Mouse (Mus musculus) heart, postnatal 4 days (tissue): ENCODE data around the gene Csrnp2. TPM values are rescaled to one million over a fixed set of nuclear protein-coding genes. Genes with fewer than 3 reads are reported as not detected.

Experiments
- DNase-seq: peaks from one replicate; pipeline ENCODE4 v3.0.0; 2021
- total RNA-seq, 2 experiments: library from RNA; stranded (reverse); gene quantifications; 2 replicates each; pipeline ENCODE4 v1.2.3; 2021

The Csrnp2 gene
- total RNA-seq, 2 experiments from 2014 or later, result 5.9 to 6.5 TPM

- DNase-seq, result no peak
Measured at GRCm38 (mm10) chr15:100429959-100430565, 65.2 kb downstream of the Csrnp2 start.

Other genes with a start within 250 kb of the Csrnp2 start
- not detected for gene Tmprss12, start 214.7 kb downstream of the Csrnp2 start, total RNA-seq
- 10 to 100 TPM in 1 of 2 experiments, 1 to 10 TPM in 1; 8.8 to 13.1 TPM for gene Mettl7a1, start 191.3 kb downstream of the Csrnp2 start, total RNA-seq
- gene Mettl7a3, start 160.6 kb downstream of the Csrnp2 start, total RNA-seq, result not detected
- not detected for gene Methig1, start 142.3 kb downstream of the Csrnp2 start, total RNA-seq
- under 1 TPM in 1 of 2 experiments, not detected in 1; 0.27 TPM for gene Mettl7a2, start 142.3 kb downstream of the Csrnp2 start, total RNA-seq
- not detected for gene Higd1c, start 130.9 kb downstream of the Csrnp2 start, total RNA-seq
- not detected for gene Gm5475, start 73.3 kb downstream of the Csrnp2 start, total RNA-seq
- gene Slc11a2, start 70.4 kb downstream of the Csrnp2 start, total RNA-seq, result 10 to 100 TPM; 40.4 to 43.9 TPM
- 10 to 100 TPM; 15.3 to 15.8 TPM for gene Letmd1, start 26.5 kb downstream of the Csrnp2 start, total RNA-seq
- 10 to 100 TPM; 14.4 to 14.6 TPM for gene Tfcp2, start 56.5 kb upstream of the Csrnp2 start, total RNA-seq
- 10 to 100 TPM; 26.3 to 29.3 TPM for gene Pou6f1, start 104.5 kb upstream of the Csrnp2 start, total RNA-seq
- gene Dazap2, start 119.9 kb upstream of the Csrnp2 start, total RNA-seq, result 100 to 1,000 TPM; 147 to 155 TPM
- gene Smagp, start 141.5 kb upstream of the Csrnp2 start, total RNA-seq, result 10 to 100 TPM; 21.6 to 22.6 TPM
- 1 to 10 TPM; 1.6 to 2.0 TPM for gene Bin2, start 174.1 kb upstream of the Csrnp2 start, total RNA-seq
- gene Cela1, start 192.4 kb upstream of the Csrnp2 start, total RNA-seq, result not detected
- gene Galnt6, start 233.9 kb upstream of the Csrnp2 start, total RNA-seq, result 1 to 10 TPM; 1.3 to 1.6 TPM